Mouse (Mus musculus): ENCODE measurements around the gene Slc16a10.

- TF ChIP-seq EP300 (IDR thresholded peaks at IDR 0.05) (no peak), CTCF (IDR thresholded peaks at IDR 0.05) (no peak)
Observed at GRCm38 (mm10) chr10:40034956-40035355, 107.1 kb downstream of the Slc16a10 start.
